Mouse (Mus musculus): ENCODE results near the gene Tcl1b5.

Tcl1b5 gene

DNA sequence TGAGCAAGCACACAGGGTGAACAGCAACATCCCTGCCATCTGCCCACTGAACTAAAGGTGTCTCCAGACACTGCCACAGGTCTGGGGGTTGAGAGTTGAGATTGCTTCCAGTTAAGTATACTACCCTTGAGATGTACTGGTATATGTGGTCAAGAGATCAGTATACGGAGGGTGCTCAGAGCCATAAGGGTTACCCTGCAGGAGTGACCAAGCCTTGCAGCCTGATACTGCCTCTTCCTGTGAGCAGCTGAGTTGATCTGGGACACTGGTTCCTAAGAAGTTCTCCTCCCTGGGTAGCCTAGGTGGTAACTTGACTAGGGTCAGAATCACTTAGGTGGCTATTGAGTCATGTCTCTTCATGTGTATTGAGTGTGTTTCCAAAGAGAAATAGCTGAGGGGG, 32.3 kb downstream of the Tcl1b5 start:
- no peak for DNase-seq (ENCODE audit: low read depth, low spot score)

DNA sequence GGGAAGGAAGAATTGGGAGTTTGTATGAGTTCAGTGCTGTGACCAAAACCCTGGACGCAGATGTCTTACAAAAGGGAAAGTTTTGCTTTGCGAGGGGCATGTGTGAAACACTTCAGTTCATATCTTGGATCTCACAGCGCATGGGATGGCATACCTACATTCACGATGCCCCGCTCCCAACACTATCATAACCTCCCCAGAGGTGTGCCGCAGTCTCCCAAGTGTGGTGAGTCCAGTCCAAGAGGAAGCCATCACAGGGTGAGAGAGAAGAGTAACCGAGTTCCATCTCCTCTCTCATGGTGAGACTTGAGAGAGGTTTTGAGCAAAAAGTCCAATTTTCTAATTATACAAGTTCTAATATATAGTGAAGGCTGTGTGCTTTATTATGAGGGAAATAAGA, 33.1 kb downstream of the Tcl1b5 start:
- DNase-seq (ENCODE audit: low read depth, low spot score) = no peak

DNA sequence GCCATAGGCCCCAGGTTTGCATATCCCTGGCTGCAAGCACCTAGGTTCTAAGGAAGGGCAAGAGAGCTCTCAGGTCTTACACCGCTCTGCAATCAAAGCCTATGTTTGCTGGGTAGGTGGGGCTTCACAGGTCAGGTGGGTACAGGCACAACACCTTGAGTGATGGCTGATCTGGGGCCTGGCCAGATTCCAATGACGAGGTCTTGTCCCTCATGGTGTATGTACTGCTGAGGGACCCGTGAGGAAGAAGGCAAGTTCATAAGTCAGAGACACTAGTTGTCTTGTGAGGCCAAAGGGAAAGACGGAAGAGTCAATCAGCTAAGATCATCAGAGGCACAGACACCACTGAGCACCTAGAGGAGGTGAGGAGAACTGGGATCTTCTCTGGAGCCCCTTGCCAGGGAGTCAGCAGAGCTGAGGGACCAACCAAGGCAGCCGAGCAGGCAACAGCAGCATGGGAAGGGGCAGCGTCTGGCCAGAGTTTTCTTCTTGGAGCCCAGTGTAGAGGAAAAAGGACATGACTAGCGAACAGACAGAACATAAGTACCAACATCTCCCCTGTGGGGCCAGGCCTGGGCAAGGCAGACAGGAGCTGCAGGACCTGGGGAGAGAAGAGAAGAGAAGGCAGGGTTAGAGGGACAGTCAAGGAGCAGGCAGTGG, 41.1 kb downstream of the Tcl1b5 start:
- DNase-seq (ENCODE audit: low read depth, low spot score) = no peak

DNA sequence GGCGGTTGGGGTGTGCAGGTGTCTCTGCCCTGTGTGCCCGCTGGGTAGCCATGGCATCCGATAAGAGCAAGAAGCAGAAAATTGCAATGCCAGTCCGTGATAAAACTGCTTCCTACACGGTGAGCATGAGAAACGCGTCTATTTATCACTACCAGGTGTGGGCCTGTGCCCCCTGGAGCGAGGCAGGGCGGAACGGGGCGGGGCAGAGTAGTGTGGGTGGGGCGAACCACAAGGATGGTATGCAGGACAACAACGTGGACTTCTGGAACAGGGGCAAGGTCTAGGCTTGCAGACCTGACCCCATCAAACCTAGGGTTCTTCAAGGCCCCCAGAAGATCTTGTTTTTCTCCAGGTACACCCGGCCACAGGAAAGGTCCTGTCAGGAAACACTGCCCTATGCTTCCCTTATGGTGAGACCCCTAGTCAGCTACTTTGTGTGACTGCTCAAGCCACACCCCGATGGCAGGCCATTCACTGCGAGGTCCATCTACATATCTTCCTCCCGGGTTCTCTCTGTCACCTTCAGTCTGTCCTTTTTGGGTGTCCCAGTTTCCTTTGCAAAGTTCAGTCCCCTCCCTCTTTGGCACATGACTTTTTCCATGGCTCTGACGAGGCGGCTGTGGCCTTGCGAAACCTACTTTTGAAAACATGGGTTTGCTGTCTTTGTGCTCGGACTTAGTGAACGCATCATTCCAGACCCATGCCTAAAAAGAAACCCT, 46.6 kb downstream of the Tcl1b5 start, which contains the start of gene Tcl1:
Gene Tcl1, minus strand, starts transcription at position 193 of the 719 bp plus-strand sequence.
- peak; percentile 86 for DNase-seq (ENCODE audit: low read depth, low spot score)

DNA sequence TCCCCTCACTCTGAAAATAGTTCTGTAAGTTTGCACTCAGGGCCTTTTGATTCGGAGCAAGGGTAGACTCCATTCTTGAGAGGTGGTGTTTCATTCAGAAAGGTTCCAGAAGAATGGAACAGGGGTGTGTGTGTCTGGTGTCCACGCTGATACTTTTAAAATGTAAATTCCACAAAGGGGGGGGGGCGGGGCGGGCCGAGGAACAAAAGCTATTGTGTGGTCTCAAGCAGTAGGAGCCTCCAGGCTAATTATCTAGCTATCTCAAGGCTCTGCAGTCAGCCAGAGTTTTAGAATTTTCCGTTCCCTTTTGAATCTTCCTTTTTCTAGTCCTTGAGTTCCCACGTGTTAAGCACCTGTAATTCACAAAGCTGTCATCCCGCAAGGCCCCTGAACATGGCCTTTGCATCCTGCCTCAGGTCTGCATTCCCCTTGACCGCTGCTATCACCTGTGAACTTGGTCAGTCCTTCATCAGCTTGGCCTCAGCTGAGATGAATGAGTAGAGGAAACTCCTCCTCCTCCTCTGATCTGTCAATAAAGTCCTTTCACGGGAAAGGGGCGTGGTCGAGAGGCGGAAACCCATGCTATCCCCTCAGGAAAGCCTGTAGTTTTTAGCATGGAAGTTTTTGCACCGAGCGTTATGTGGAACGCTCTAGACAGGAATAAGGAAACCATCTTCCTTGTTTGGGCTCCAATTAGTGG, 48.6 kb downstream of the Tcl1b5 start:
- peak; percentile 94 for DNase-seq (ENCODE audit: low read depth, low spot score)
